Mouse (Mus musculus): ENCODE measurements around the gene Hist1h2bg. TPM values are rescaled to one million over a fixed set of nuclear protein-coding genes. Genes with fewer than 3 reads are reported as not detected.

The Hist1h2bg gene
- 15.0 and 22.9 TPM in 2 replicates for polyA plus RNA-seq (2012; rRNA removed)

DNA sequence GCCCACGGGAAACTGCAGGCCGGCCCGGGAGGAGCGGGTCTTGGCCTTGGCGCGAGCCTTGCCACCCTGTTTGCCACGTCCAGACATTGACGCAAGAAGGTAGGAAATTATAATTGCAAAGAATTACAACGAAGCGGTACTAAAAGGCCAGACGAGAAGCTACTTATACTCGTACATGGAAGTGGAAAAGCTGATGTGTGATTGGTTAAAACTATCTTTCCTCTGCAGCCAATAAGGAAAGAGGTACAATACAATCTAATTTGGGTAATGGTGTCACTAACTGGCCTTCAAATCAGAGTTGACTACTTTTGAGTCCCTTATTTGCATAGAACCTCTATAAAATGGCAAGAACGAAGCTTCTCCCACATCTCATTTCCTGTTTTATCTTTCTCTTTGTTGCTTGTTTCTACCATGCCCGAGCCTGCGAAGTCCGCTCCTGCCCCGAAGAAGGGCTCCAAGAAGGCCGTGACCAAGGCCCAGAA is at the start of gene Hist1h2bg, which contains the start of gene Hist1h2ae:
Gene Hist1h2bg (plus strand): TSS at position 375 of the 482 bp plus-strand sequence.
Gene Hist1h2ae (minus strand): TSS at position 199 of the 482 bp plus-strand sequence.

DNA sequence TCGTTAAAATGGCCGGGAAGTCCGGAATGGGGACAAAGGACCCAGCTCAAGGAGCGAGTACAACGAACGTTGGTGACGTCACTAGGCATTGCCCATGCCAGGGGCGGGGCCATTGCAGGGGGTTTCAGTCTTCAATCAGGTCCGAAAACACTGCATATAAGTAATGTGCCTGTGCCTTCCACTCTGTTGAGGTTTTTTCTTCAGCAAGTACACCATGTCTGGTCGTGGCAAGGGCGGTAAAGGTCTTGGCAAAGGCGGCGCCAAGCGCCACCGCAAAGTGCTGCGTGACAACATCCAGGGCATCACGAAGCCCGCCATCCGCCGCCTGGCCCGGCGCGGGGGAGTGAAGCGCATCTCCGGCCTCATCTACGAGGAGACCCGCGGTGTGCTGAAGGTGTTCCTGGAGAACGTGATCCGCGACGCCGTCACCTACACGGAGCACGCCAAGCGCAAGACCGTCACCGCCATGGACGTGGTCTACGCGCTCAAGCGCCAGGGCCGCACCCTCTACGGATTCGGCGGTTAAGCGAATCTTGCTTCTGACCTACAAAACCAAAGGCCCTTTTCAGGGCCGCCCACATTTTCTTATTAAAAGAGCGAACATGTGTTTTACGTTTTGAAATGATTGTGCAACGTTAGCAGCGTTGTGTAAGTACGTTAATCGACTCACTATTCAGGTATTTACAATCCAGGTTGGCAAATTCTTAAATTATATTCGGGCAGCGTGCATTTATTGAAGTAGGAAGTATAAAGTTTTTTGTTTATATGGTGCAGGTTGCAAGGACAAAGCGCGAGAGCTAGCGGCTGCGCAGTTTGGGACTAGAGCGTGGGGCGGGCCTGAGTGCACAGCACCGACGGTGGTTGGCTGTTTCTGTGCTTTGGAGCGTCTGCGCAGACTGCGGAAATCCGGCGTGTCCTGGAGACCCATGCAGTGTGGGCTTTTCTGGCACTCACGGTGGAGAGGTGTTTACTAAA is 40.0 kb upstream of the Hist1h2bg start, which contains the start of gene Hist1h4h:
Gene Hist1h4h (plus strand): TSS at position 150 of the 975 bp plus-strand sequence.

DNA sequence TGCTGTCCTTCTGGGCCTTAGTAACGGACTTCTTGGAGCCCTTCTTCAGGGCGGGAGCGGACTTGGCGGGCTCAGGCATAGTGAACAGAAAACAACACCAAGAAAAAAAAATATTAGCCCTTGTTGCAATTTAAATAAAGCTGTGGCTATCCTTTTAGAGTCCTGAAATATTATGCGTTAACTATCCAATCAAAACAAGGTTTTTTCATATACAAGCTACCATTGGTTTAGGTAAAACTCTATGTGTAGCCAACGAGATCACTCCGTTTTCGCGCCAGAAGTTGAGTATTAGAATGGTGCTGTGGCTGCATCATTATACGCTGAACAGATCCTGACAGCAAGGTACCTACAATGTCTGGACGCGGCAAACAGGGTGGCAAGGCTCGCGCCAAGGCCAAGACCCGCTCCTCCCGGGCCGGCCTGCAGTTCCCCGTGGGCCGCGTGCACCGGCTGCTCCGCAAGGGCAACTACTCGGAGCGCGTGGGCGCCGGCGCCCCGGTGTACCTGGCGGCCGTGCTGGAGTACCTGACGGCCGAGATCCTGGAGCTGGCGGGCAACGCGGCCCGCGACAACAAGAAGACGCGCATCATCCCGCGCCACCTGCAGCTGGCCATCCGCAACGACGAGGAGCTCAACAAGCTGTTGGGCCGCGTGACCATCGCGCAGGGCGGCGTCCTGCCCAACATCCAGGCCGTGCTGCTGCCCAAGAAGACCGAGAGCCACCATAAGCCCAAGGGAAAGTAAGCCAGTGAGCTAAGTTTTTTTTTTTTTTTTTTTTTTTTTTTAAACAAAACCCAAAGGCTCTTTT is 37.4 kb upstream of the Hist1h2bg start, which contains the start of gene Hist1h2af:
Gene Hist1h2af (plus strand): TSS at position 347 of the 808 bp plus-strand sequence.

DNA sequence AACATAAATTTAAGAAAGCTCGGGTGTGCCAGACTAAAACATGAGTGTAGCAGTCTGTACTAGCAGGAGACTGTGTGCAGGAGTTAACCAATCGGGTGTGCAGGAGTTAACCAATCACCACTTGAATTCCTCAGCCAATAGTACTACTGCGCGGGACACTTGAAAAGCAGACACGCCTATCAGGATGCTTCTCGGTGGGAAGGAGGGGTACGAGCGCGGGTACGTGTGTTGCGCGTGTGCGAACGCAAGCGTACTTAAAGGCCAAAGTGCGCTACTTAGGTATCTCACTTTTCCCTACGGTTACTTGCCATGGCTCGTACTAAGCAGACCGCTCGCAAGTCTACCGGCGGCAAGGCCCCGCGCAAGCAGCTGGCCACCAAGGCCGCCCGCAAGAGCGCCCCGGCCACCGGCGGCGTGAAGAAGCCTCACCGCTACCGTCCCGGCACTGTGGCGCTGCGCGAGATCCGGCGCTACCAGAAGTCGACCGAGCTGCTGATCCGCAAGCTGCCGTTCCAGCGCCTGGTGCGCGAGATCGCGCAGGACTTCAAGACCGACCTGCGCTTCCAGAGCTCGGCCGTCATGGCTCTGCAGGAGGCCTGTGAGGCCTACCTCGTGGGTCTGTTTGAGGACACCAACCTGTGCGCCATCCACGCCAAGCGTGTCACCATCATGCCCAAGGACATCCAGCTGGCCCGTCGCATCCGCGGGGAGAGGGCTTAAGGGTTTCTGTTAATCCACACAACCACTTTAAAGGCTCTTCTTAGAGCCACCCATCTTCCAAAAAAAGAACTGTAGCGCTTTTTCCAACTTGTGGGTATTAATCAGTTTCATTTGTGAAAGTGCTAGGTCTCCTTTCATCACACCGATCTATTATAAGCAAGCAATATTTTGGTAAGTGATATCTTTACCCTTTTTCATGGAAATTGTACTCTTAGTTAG is 35.8 kb upstream of the Hist1h2bg start, which contains the start of gene Hist1h3g:
Gene Hist1h3g (plus strand): TSS at position 286 of the 939 bp plus-strand sequence.

DNA sequence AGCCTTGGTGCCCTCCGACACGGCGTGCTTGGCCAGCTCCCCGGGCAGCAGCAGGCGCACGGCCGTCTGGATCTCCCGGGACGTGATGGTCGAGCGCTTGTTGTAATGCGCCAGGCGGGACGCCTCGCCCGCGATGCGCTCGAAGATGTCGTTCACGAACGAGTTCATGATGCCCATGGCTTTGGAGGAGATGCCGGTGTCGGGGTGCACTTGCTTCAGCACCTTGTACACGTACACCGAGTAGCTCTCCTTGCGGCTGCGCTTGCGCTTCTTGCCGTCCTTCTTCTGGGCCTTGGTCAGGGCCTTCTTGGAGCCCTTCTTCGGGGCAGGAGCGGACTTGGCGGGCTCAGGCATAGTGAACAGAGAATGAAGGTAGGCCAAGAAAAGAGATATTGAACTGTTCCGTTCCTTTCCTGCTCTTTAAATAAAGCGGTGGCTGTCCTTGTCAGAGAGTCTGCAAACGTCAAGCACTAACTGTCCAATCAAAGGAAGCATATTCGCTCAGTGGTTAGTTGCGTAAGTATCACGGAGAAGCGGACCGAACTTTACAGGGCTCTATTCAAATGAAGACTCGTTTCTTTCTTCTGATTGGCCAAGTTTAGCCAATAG is 28.1 kb upstream of the Hist1h2bg start, which contains the start of gene Hist1h2bh:
Gene Hist1h2bh (minus strand): TSS at position 394 of the 609 bp plus-strand sequence.

DNA sequence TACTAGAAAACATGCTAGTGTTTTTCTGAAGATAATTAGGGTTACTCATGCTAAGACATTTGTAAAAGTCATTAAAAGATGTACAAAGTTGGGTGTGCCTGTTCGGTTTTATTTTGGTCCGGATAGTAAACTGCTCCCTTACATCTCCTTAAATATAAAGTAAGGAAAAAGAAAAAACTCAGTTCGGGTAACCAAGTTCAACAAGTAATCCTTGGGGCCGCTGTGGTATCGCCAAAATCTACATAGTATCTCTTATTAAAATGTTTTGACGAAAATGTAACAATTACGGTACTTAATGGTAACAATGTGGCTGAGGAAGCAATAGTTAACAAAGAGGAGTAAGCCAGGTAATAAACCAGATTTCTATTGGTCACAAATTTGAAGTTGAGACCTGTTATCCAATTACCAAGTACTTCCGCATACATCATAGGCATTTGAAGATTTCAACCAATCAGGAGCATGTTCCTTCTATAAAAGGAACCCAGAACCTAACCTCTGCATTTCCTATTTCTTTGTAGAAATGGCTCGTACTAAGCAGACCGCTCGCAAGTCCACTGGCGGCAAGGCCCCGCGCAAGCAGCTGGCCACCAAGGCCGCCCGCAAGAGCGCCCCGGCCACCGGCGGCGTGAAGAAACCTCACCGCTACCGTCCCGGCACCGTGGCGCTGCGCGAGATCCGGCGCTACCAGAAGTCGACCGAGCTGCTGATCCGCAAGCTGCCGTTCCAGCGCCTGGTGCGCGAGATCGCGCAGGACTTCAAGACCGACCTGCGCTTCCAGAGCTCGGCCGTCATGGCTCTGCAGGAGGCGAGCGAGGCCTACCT is 27.0 kb upstream of the Hist1h2bg start, which contains the start of gene Hist1h3f:
Gene Hist1h3f (plus strand): TSS at position 88 of the 822 bp plus-strand sequence.

DNA sequence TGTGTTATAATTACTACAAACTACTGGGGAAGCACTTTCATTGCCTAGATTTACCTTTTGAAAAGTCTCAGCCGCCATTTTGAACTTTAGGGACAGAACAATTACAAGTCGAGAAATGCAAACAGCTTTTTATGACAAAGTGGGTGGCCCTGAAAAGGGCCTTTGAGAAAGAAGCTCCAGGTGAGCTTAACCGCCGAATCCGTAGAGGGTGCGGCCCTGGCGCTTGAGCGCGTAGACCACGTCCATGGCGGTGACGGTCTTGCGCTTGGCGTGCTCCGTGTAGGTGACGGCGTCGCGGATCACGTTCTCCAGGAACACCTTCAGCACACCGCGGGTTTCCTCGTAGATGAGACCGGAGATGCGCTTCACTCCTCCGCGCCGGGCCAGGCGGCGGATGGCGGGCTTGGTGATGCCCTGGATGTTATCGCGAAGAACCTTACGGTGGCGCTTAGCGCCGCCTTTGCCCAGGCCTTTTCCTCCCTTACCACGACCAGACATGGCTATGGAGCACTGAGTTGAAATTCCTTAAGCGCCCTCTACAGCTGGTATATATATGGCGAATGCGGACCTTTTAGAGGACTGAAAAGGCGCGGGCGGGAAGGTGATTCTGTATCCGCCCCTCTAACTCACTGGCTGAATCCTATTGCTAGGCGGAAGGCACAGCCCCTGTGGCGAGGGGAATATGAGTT is 19.9 kb upstream of the Hist1h2bg start, which contains the start of gene Hist1h4f:
Gene Hist1h4f (minus strand): TSS at position 503 of the 689 bp plus-strand sequence.

DNA sequence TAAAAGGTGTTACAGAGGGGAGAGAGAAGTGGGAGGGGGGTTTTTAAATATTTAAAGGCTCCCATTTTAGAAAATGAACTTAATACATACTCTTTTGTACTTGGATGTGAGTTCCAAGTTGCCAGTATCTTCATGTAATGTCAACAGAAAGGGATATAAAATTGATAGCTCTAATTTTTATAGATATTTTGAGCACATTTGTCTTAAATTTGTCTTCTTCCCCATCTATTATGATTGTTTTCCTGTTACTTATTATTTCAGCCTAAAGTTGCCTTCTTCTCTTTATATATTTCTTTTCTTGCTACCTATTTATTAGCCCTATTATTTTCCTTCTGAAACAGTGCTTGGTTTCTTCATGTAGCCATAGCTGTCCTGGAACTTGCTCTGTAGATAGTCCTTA is 18.2 kb upstream of the Hist1h2bg start, which contains the start of gene Hist1h1d:
Gene Hist1h1d (plus strand): TSS at position 301 of the 400 bp plus-strand sequence.

DNA sequence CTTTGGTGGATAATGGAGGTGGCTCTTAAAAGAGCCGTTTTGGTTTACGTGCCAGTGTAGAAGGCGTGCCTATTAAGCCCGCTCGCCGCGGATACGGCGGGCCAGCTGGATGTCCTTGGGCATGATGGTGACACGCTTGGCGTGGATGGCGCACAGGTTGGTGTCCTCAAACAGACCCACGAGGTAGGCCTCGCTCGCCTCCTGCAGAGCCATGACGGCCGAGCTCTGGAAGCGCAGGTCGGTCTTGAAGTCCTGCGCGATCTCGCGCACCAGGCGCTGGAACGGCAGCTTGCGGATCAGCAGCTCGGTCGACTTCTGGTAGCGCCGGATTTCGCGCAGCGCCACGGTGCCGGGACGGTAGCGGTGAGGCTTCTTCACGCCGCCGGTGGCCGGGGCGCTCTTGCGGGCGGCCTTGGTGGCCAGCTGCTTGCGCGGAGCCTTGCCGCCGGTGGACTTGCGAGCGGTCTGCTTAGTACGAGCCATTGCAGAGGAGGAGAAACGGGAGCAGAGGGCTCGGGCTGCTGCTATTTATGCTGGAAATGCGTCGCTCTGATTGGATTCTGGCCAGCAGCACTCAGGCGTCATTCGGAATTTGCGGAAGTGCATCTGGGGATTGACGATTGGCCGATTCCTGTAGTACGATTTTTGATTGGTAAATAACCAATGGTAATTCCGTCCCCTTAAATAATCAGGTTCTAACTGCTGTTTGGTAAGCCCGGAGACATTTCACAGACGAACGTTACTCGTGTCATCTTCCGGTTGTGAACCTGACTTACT is 9.1 kb upstream of the Hist1h2bg start, which contains the start of gene Hist1h3e:
Gene Hist1h3e (minus strand): TSS at position 487 of the 777 bp plus-strand sequence.

DNA sequence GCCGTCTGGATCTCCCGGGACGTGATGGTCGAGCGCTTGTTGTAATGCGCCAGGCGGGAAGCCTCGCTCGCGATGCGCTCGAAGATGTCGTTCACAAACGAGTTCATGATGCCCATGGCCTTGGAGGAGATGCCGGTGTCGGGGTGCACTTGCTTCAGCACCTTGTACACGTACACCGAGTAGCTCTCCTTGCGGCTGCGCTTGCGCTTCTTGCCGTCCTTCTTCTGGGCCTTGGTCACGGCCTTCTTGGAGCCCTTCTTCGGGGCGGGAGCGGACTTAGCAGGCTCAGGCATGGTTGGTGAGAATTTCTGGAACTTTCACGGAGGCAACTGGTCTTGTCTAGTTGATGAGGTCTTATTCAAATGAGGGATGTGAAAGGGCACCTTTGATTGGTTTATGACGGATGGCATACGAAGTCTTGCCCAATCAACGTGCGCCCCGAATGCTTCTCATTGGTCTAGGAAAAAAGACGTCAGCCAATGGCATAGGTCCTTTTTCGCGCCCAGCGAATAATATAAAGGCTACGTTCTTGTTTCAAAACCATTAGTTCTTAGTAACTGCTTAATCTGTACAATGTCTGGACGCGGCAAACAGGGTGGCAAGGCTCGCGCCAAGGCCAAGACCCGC is 2.8 kb downstream of the Hist1h2bg start, which contains the start of the genes Hist1h2bf and Hist1h2ad:
Gene Hist1h2bf (minus strand): TSS at position 299 of the 627 bp plus-strand sequence.
Gene Hist1h2ad (plus strand): TSS at position 484 of the 627 bp plus-strand sequence.

DNA sequence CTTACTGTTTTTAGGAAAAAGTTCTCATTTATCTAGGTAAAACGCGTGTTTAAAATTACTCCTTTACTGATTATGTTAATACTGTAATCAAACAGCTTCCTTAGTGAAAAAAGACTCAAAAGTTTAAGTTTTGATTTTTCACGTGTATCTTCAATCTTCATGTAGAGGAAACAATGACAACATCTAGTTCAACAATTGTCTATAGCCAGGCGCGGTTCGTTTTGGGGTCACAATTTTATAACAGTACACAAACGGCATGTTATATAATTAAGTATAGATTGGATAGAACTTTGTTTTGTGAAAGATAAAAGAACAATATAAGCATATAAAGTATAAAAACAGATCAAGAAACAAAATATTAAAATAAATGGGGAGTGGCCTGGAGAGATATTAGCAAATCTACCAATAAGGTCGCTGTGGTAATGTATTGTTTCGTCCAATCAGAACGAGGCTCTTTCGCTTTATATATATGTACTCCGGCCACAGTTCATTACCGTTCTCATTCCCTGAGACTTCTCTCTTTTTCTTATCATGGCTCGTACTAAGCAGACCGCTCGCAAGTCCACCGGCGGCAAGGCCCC is 4.2 kb downstream of the Hist1h2bg start, which contains the start of gene Hist1h3d:
Gene Hist1h3d (plus strand): TSS at position 493 of the 581 bp plus-strand sequence.

DNA sequence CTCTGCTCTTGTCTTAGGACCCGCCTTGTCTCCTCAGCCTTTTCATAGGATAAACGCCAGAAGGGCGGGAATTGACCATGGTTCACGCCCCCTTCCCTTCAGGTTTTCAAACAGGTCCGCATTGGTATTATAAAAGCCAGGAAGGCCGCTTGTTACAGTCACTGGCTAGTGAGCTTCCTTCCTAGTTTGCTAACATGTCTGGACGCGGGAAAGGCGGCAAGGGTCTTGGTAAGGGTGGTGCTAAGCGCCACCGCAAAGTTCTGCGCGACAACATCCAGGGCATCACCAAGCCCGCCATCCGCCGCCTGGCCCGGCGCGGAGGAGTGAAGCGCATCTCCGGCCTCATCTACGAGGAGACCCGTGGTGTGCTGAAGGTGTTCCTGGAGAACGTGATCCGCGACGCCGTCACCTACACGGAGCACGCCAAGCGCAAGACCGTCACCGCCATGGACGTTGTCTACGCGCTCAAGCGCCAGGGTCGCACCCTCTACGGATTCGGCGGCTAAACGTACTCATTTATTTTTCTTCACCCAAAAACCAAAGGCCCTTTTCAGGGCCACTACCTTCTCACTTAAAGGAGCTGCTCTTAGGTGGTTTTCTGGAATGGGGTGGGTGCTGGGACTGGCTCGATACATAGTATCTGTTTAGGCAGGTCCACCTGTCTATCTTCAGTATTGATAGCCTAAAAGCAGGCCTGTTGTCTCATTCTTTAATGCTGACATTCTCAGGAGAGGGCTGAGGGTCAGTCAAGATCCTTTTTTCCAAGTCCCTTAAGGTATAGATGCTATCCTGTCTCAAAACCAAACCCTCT is 10.4 kb downstream of the Hist1h2bg start, which contains the start of gene Hist1h4d:
Gene Hist1h4d (plus strand): TSS at position 191 of the 811 bp plus-strand sequence.

DNA sequence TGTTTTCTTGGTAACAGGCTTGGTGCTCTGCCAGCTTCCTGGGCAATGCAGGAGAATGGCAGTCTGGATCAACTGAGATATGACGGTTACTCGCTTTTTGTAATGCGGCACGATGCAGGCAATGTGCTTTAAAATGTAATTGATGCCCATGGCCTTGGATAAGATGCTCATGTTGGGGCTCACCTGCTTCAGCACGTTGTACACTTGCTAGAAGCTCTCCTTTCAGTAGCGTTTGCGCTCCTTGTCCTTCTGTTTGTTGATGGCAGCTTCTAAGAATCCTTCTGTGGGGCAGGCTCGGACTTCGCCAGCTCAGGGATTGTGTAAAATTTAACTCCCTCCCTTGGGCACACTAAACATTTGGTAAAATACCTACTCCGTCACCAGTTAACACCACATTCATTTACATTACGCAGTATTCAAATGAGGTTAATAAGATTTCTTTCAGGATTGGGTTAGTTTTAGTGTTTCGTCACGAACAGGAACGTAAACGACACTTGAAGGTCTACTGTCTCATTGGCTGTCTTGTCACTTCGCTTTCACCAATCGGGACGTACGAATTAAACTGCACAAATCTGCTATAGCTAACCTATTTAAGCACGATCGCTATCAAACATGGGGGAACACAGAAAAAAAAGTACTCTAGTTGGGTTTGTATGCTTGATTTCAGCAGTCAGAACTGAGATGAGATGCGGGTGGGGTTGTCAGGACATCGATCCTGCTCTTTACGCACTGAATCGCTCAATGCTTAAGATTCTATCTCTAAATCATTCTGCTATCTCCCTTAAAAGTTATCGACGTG is 49.7 kb downstream of the Hist1h2bg start, which contains the start of gene Hist1h2be:
Gene Hist1h2be (minus strand): TSS at position 392 of the 799 bp plus-strand sequence.

Measured in stomach, adult 2 months (tissue).